Mouse (Mus musculus) bone marrow macrophage, adult 2 months (primary cell): ENCODE data around the gene Acbd5.

Experiments
- CTCF ChIP-seq: IDR thresholded peaks from 2 replicates; pipeline ENCODE4 v1.5.1; 2012; ENCODE audit warnings: low read depth, mild to moderate bottlenecking, low read length, moderate library complexity
- POLR2A ChIP-seq: IDR thresholded peaks from 2 replicates; pipeline ENCODE4 v1.6.1; 2012; ENCODE audit warnings: mild to moderate bottlenecking, low read depth, low read length, borderline replicate concordance

- TF ChIP-seq CTCF: no peak
- no peak for TF ChIP-seq POLR2A
Measured at GRCm38 (mm10) chr2:23052523-23052922, 15.4 kb upstream of the Acbd5 start.
